Mouse (Mus musculus) monocyte, adult 59 days (primary cell): ENCODE measurements around the gene Tnfaip1. TPM values are rescaled to one million over a fixed set of nuclear protein-coding genes. Genes with fewer than 3 reads are reported as not detected.

Source experiments
- total RNA-seq, 2 experiments: library from RNA; stranded (reverse); gene quantifications; one replicate each; pipeline ENCODE4 v1.2.4; 2023

Gene Tnfaip1
- 10 to 100 TPM; 16.8 to 17.1 TPM for total RNA-seq

DNA sequence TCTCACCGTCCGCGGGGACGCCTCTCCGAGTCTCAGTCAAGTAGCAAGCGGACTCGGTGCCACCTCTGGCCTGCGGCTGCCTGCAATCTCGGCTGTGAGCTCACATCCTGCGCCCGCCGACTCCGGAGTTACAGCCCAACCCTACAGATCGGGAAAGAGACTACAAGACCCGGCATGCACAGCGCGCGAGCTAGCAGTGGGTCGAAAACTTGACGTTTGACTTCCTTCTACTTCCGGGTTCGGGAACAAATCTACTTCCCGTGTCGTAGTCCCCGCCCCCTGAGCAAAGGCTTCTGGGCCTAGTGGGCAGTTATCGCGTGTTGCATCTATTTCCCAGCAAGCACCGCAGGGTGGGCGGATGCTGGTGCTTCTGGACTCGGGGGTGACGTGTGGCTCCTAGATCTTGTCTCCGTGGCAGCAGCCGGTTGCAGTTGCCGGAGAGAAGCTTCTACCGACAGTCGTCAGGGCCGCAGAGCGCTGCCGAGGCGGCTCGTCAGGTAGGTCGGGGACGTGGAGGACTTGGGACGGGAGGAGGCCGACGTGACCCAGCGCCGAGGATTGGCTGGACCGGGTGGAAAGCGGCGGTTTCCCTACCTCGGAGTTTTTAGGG is at the start of gene Tnfaip1, which contains the start of gene Ift20:
Gene Tnfaip1, minus strand, starts transcription at position 253 of the 610 bp plus-strand sequence.
Gene Ift20, plus strand, starts transcription at position 282 of the 610 bp plus-strand sequence.

DNA sequence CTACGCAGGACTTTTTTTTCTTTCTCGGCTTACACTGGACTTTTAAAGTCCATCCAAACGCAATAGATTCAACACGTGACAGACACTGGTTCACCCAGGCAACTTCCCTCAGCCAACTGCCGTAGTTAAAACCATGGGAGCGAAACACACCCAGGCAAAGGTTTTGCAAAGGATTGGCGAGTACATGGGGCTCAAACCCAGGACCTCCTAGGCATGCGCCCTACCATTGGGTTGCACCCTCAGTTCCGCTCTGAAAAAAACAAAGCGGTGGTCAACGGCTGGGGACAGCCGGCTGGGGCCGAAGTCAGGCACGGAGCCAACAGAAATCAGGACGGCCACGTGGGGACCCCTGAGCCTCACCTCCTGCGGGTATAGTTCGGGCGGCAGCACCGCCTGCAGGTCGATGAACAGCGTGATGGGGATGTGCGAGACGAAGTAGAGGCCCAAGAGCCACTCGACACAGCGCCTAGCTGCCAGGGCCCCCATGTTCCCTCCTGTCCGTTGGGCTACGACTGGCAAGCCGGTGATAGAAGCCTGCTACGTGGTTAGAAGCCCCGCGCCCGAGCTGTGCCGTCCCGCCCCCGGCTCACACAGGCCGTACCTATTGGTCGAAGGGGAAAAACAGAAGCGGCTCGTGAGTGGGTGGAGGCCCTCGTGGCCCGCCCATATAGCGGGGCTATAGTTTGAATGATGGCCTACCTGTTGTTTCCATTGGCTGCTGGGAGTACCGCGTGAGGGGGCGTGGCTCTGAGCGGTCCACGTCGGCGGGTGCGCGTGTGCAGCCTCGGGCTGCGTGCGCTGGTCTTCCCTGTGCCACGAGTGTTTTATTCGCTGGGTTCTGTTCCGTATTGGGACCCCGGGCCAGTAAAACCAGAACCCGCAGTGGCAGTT is 14.3 kb upstream of the Tnfaip1 start, which contains the start of gene Tmem97:
Gene Tmem97, minus strand, starts transcription at position 610 of the 891 bp plus-strand sequence.

GRCm38 (mm10) chr11:78512025-78512957 is 23.8 kb downstream of the Tnfaip1 start, which contains the start of the genes Tmem199 and Poldip2:
Gene Tmem199, minus strand, starts transcription at chr11:78512172.
Gene Poldip2, plus strand, starts transcription at chr11:78512193.

DNA sequence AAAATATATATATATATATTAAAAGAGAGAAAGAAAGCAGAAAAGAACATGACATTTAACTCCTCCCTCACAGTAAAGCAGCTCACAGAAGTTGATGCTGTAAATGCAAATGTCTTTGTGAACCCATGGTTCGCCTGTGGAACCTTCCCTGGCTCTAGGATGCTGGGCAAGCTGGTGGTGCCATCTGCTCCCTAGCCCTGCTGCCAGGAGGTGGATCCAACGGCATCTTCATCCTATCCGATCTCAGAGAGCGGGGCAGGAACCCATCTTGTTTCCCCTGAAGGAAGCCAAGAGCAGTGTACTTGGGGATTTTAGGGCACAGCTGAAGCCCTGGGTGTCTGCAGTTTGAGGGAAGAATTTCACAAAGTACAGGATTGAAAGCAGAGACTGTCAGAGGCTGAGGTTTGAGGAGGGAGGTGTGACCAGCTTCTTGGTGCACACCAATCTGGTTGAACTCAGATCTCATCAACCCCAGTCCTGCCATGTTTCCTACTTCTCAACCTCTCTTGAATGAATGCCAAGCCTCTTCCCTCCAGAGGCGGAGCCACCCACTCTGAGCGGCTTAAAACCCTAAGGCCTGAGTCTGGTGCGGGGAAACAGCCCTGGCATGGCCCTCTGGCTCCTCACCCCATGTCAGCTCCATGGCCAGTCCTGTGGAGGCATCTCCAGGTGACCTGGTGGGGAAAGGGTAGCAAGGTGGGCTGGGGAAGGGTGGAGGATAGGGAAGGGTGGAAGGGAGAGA is 33.1 kb downstream of the Tnfaip1 start, which contains the start of gene Sebox:
Gene Sebox, plus strand, starts transcription at position 539 of the 742 bp plus-strand sequence.

DNA sequence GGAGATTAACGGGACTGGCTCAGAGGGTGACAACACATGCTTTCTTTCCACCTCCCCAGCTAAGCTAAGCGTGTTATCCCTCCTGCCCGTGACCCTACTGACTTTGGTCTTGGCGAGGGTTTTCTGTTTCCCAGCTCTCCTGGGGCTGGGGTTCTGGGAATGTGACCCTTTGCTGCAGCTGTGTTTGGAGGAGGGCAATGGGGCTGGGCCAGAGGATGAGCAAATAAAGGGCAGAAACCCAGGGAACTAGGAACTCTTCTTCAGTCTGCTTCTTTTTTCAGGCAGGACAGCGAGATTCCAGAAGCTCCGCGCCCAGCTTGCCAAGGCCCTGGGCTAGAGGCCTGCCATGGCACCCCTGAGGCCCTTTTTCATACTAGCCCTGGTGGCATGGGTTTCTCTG is 37.1 kb downstream of the Tnfaip1 start, which contains the start of gene Vtn:
Gene Vtn, plus strand, starts transcription at position 88 of the 400 bp plus-strand sequence.

DNA sequence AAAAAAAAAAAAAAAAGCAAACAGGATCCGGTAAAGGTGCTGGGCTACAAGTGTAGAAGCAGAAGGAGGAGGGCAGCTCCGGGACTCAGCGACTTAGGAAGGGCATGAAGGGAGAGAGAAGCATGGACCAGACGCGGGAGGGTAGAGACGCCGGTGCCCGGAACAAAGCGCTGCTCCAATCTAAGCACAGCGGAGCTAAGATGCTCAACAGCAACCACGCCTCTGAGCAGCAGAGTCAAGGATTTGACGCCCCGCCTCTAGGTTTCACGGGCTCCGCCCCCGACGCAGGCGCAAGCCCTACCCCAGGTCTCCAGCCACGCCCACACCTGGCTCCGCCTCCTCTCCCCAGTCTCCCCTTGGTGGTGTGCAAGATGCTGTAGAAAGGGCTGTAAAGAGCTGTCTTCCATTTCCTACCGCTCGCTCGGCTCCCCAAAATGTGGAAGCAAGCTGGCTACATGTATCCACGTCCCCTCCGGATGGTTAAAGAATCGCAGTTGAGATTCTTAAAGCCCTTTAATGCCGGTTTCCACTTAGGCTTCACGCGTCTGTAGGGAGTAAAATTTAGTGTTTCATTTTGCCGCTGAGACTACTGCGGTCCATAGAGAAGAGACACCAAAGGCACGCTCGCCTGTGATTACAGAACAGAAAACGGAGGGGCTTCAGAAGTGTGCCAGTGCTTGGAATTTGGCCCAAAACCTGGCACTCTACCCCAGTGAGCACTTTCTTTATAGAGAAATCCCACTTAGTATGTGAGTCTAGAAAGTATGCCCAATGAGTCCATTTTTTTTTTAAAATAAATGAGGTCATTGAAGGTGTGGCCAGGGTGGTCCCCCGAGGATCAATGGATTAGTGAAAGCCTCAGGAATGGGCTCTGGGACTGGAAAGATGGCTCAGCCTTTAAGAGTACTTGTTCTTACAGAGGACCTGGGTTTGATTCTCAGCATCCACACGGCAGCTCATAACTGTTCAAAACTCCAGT is 38.3 kb downstream of the Tnfaip1 start, which contains the start of gene Sarm1:
Gene Sarm1, minus strand, starts transcription at position 211 of the 979 bp plus-strand sequence.

Other genes starting within 250 kb of the Tnfaip1 start
- 1 to 10 TPM; 1.5 TPM for gene BC030499, start 245.5 kb downstream of the Tnfaip1 start, total RNA-seq
- gene Spag5, start 234.8 kb downstream of the Tnfaip1 start, total RNA-seq: 1 to 10 TPM in 1 of 2 experiments, under 1 TPM in 1; 0.81 to 2.9 TPM
- gene Aldoc, start 213.4 kb downstream of the Tnfaip1 start, total RNA-seq: 1 to 10 TPM; 7.4 to 9.0 TPM
- gene Pigs, start 207.9 kb downstream of the Tnfaip1 start, total RNA-seq: 10 to 100 TPM; 60.7 to 63.9 TPM
- 10 to 100 TPM; 69.6 to 82.3 TPM for gene Unc119, start 192.8 kb downstream of the Tnfaip1 start, total RNA-seq
- not detected for gene Foxn1, start 149.8 kb downstream of the Tnfaip1 start, total RNA-seq
- under 1 TPM in 1 of 2 experiments, not detected in 1; 0.66 TPM for gene Slc13a2, start 114.1 kb downstream of the Tnfaip1 start, total RNA-seq
- 1 to 10 TPM; 5.9 to 7.9 TPM for gene Slc46a1, start 70.6 kb downstream of the Tnfaip1 start, total RNA-seq
- 1 to 10 TPM; 1.9 TPM for gene Sarm1, start 38.6 kb downstream of the Tnfaip1 start, total RNA-seq
- not detected for gene Vtn, start 37.2 kb downstream of the Tnfaip1 start, total RNA-seq
- not detected for gene Sebox, start 32.9 kb downstream of the Tnfaip1 start, total RNA-seq
- gene Tmem199, start 24.2 kb downstream of the Tnfaip1 start, total RNA-seq: 10 to 100 TPM; 18.9 to 24.0 TPM
- 10 to 100 TPM; 24.6 to 28.4 TPM for gene Poldip2, start 24.1 kb downstream of the Tnfaip1 start, total RNA-seq
- gene Ift20, start within 50 bp of the Tnfaip1 start, total RNA-seq: 10 to 100 TPM; 31.8 to 33.8 TPM
- 10 to 100 TPM; 12.3 to 15.0 TPM for gene Tmem97, start 14.4 kb upstream of the Tnfaip1 start, total RNA-seq
- gene Nlk, start 161.0 kb upstream of the Tnfaip1 start, total RNA-seq: 10 to 100 TPM; 15.1 to 16.1 TPM
- gene Ccnq, start 215.4 kb upstream of the Tnfaip1 start, total RNA-seq: 10 to 100 TPM; 10.7 to 12.2 TPM